Mouse (Mus musculus): ENCODE measurements around the gene Gak. TPM values are rescaled to one million over a fixed set of nuclear protein-coding genes. Genes with fewer than 3 reads are reported as not detected.
"Not testable (repeated sequence)": the region's sequence is repeated elsewhere in the genome, so short reads cannot be mapped to it uniquely, and the experiment has no call there.

Gene Gak
- polyA plus RNA-seq, 1 experiment from 2014 or later, result 36.1 TPM

DNA sequence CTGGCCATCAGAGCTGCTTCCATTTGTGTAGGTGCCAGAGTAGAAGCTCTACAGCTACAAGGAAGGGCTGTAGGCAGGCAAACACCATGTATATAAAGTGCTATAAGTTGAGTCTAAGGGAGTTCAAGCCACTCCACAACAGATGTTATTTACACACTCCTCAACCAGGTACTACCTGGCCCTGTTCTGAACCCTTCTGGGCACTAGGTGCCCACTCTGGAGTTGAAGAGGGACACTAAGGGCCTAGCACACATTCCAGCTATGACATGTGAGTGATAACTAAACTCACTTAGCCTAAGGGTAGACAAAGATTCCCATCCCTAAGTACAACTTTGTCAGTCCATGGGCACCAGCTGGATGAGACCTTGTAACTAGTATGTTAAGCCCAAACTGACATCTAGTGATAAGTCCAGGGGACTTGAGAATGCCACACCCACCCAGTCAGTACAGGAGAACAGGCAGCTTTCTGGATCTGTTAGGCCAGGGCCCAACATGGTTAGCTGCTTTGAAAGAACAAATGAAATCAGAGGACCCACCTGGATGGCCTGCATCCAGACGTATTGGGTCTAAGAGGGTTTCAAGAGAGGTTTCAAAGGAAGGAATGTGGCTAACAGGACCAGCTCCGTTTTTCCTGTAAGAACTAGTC lies 18.4 kb upstream of the Gak start:
- peaks cover 24% of the 10 kb centered on the region for H3K36me3 ChIP-seq (ENCODE audit: control insufficient read depth, insufficient read depth, low read length)
- WGBS, result 77% methylated on average over 2 of the region's 2 CpGs
- no peaks in the 10 kb centered on the region for H3K9me3 ChIP-seq (ENCODE audit: control insufficient read depth, low read length)
- H3K9ac ChIP-seq (ENCODE audit: low read length), result no peak overlapping the region
- DNase-seq (ENCODE audit: low spot score) (no peak), ATAC-seq (ENCODE audit: low FRiP score, low TSS enrichment) (no peak)
- no peaks in the 10 kb centered on the region for H3K27me3 ChIP-seq (ENCODE audit: control insufficient read depth, insufficient read depth, low read length)
- H3K4me3 ChIP-seq (ENCODE audit: low read depth, low read length), result no peak overlapping the region
- no peaks in the 10 kb centered on the region for H3K4me1 ChIP-seq (replicated peaks; ENCODE audit: control insufficient read depth, insufficient read depth)
- H3K27ac ChIP-seq (replicated peaks), result no peak overlapping the region
- H3K4me2 ChIP-seq (replicated peaks; ENCODE audit: low read depth), result no peak overlapping the region
- TF ChIP-seq CTCF (IDR thresholded peaks at IDR 0.05; ENCODE audit: low read depth) (no peak), EP300 (optimal IDR thresholded peaks at IDR 0.05) (no peak)

- no peaks in the 10 kb centered on the region for H3K27me3 ChIP-seq (ENCODE audit: control insufficient read depth, insufficient read depth, low read length)
- H3K36me3 ChIP-seq (ENCODE audit: control insufficient read depth, insufficient read depth, low read length), result peaks cover 26% of the 10 kb centered on the region
- no peak overlapping the region for H3K9ac ChIP-seq (ENCODE audit: low read length)
- no peak for ATAC-seq (ENCODE audit: low FRiP score, low TSS enrichment)
- TF ChIP-seq EP300 (optimal IDR thresholded peaks at IDR 0.05) (no peak), CTCF (IDR thresholded peaks at IDR 0.05; ENCODE audit: low read depth) (no peak)
- no peaks in the 10 kb centered on the region for H3K4me1 ChIP-seq (replicated peaks; ENCODE audit: control insufficient read depth, insufficient read depth)
- H3K4me2 ChIP-seq (replicated peaks; ENCODE audit: low read depth), result no peak overlapping the region
- H3K27ac ChIP-seq (replicated peaks), result no peak overlapping the region
- H3K4me3 ChIP-seq (ENCODE audit: low read depth, low read length), result no peak overlapping the region
- no peaks in the 10 kb centered on the region for H3K9me3 ChIP-seq (ENCODE audit: control insufficient read depth, low read length)
- WGBS, result 86% methylated on average over 2 of the region's 2 CpGs
- DNase-seq (ENCODE audit: low spot score), result no peak
Measured at GRCm38 (mm10) chr5:108647311-108647710, 17.8 kb upstream of the Gak start.

- no peak for ATAC-seq (ENCODE audit: low FRiP score, low TSS enrichment)
- no peak overlapping the region for H3K4me2 ChIP-seq (replicated peaks; ENCODE audit: low read depth)
- TF ChIP-seq EP300 (optimal IDR thresholded peaks at IDR 0.05) (no peak), CTCF (IDR thresholded peaks at IDR 0.05; ENCODE audit: low read depth) (no peak)
Measured at GRCm38 (mm10) chr5:108646343-108646660, 16.7 kb upstream of the Gak start.

DNA sequence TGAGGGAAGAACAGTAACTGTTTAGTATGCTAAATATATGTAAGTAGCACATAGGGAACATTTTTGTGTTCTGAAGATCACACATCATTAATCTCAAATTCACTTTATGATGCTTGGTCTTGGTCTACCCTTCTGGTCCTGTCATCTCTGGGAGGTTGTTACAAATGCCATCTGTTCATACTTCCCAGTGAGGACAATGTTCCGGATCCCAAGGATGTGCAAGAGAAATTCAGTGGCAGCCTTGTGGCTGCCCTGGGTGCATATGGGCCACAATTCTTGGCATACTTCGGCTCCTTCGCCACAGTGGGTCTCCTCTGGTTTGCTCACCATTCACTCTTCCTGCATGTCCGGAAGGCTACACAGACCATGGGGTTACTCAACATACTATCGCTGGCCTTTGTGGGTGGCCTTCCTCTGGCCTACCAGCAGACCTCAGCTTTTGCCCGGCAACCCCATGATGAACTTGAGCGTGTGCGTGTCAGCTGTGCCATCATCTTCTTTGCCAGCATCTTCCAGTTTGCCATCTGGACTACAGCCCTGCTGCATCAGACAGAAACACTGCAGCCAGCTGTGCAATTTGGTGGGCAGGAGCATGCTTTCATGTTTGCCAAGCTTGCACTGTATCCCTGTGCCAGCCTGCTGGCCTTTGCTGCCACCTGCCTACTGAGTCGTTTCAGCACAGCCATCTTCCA lies 16.2 kb upstream of the Gak start:
- peak; percentile 39 for TF ChIP-seq CTCF (IDR thresholded peaks at IDR 0.05; ENCODE audit: low read depth)
- no peak for TF ChIP-seq EP300 (optimal IDR thresholded peaks at IDR 0.05)
- DNase-seq (ENCODE audit: low spot score), result no peak
- H3K36me3 ChIP-seq (ENCODE audit: control insufficient read depth, insufficient read depth, low read length), result peaks cover 26% of the 10 kb centered on the region

More at GRCm38 (mm10) chr5:108646343-108646660, 16.7 kb upstream of the Gak start:
- 84% methylated on average over 3 of the region's 3 CpGs for WGBS
- Histone ChIP-seq H3K27me3 (ENCODE audit: control insufficient read depth, insufficient read depth, low read length) (no peaks in the 10 kb centered on the region), H3K4me1 (replicated peaks; ENCODE audit: control insufficient read depth, insufficient read depth) (no peaks in the 10 kb centered on the region), H3K36me3 (ENCODE audit: control insufficient read depth, insufficient read depth, low read length) (peaks cover 26% of the 10 kb centered on the region), H3K9ac (ENCODE audit: low read length) (no peak overlapping the region), H3K27ac (replicated peaks) (no peak overlapping the region), H3K4me3 (ENCODE audit: low read depth, low read length) (no peak overlapping the region), H3K9me3 (ENCODE audit: control insufficient read depth, low read length) (no peaks in the 10 kb centered on the region)
- no peak for DNase-seq (ENCODE audit: low spot score)

DNA sequence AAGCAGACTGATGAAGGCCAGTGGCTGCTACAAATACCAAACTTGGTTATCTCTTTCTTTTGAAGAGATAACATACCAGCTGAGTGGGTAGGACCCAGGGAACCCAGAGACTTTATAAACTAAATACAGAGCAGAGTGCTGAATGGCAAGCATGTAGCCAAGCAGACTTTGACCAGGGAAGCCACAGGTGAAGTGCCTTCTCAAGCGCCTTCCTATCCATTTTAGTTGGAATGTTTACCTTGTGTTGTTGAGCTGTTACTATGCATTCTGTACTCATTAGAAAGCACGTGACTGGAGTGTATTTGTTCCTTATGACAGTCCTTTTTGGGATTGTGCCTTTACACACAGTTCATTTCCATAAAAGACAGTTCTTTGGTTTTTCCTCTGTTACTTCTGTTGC lies 14.1 kb upstream of the Gak start:
- Histone ChIP-seq H3K9ac (ENCODE audit: low read length) (no peak overlapping the region), H3K4me2 (replicated peaks; ENCODE audit: low read depth) (no peak overlapping the region), H3K36me3 (ENCODE audit: control insufficient read depth, insufficient read depth, low read length) (peaks cover 19% of the 10 kb centered on the region; the same call in 1 of the 2 replicates), H3K4me1 (replicated peaks; ENCODE audit: control insufficient read depth, insufficient read depth) (no peaks in the 10 kb centered on the region), H3K4me3 (ENCODE audit: low read depth, low read length) (no peak overlapping the region), H3K27me3 (ENCODE audit: control insufficient read depth, insufficient read depth, low read length) (no peaks in the 10 kb centered on the region), H3K9me3 (ENCODE audit: control insufficient read depth, low read length) (no peaks in the 10 kb centered on the region), H3K27ac (replicated peaks) (no peak overlapping the region)
- WGBS, result 67% methylated on average over 2 of the region's 2 CpGs
- no peak for DNase-seq (ENCODE audit: low spot score)
- ATAC-seq (ENCODE audit: low FRiP score, low TSS enrichment), result no peak
- TF ChIP-seq CTCF (IDR thresholded peaks at IDR 0.05; ENCODE audit: low read depth) (no peak), EP300 (optimal IDR thresholded peaks at IDR 0.05) (no peak)

More for the DNA sequence above, 16.2 kb upstream of the Gak start:
- ATAC-seq (ENCODE audit: low FRiP score, low TSS enrichment), result no peak
- Histone ChIP-seq H3K4me2 (replicated peaks; ENCODE audit: low read depth) (no peak overlapping the region), H3K27me3 (ENCODE audit: control insufficient read depth, insufficient read depth, low read length) (no peaks in the 10 kb centered on the region), H3K9ac (ENCODE audit: low read length) (no peak overlapping the region), H3K9me3 (ENCODE audit: control insufficient read depth, low read length) (no peaks in the 10 kb centered on the region), H3K27ac (replicated peaks) (no peak overlapping the region), H3K4me3 (ENCODE audit: low read depth, low read length) (no peak overlapping the region), H3K4me1 (replicated peaks; ENCODE audit: control insufficient read depth, insufficient read depth) (no peaks in the 10 kb centered on the region)
- WGBS, result 90% methylated on average over 9 of the region's 9 CpGs

- no peaks in the 10 kb centered on the region for H3K9me3 ChIP-seq (ENCODE audit: control insufficient read depth, low read length)
Measured at GRCm38 (mm10) chr5:108636172-108636571, 6.6 kb upstream of the Gak start.

GRCm38 (mm10) chr5:108634088-108634487 lies 4.5 kb upstream of the Gak start:
- not testable (repeated sequence) for ATAC-seq (ENCODE audit: low FRiP score, low TSS enrichment); H3K36me3 ChIP-seq (ENCODE audit: control insufficient read depth, insufficient read depth, low read length); H3K4me3 ChIP-seq (ENCODE audit: low read depth, low read length); H3K4me1 ChIP-seq (replicated peaks; ENCODE audit: control insufficient read depth, insufficient read depth); DNase-seq (ENCODE audit: low spot score); H3K27me3 ChIP-seq (ENCODE audit: control insufficient read depth, insufficient read depth, low read length); H3K9me3 ChIP-seq (ENCODE audit: control insufficient read depth, low read length); H3K9ac ChIP-seq (ENCODE audit: low read length); H3K27ac ChIP-seq (replicated peaks); H3K4me2 ChIP-seq (replicated peaks; ENCODE audit: low read depth)
- WGBS, result 89% methylated on average over 2 of the region's 3 CpGs

More at GRCm38 (mm10) chr5:108636172-108636571, 6.6 kb upstream of the Gak start:
- Histone ChIP-seq H3K27ac (replicated peaks) (no peak overlapping the region), H3K4me1 (replicated peaks; ENCODE audit: control insufficient read depth, insufficient read depth) (no peaks in the 10 kb centered on the region), H3K4me2 (replicated peaks; ENCODE audit: low read depth) (no peak overlapping the region), H3K36me3 (ENCODE audit: control insufficient read depth, insufficient read depth, low read length) (0 out of 2 replicates have a peak, but pooled peaks cover 2% of the 10 kb centered on the region), H3K4me3 (ENCODE audit: low read depth, low read length) (no peak overlapping the region), H3K9ac (ENCODE audit: low read length) (no peak overlapping the region), H3K27me3 (ENCODE audit: control insufficient read depth, insufficient read depth, low read length) (no peaks in the 10 kb centered on the region)
- DNase-seq (ENCODE audit: low spot score) (no peak), ATAC-seq (ENCODE audit: low FRiP score, low TSS enrichment) (no peak)
- 68% methylated on average over 4 of the region's 4 CpGs for WGBS
- TF ChIP-seq EP300 (optimal IDR thresholded peaks at IDR 0.05), result no peak
- no peak for TF ChIP-seq CTCF (IDR thresholded peaks at IDR 0.05; ENCODE audit: low read depth)

Data from stomach, postnatal 0 days (tissue).